Mouse (Mus musculus) embryonic facial prominence, embryonic 12.5 days (tissue): ENCODE measurements around the gene Stra6. TPM values are rescaled to one million over a fixed set of nuclear protein-coding genes. Genes with fewer than 3 reads are reported as not detected.

ENCODE experiments used
- ATAC-seq: fragments of 200-750 bp; cut with Nextera tagmentation; 2 replicates; pipeline ENCODE4 v1.8.0; 2017; ENCODE audit not compliant: insufficient number of reproducible peaks, insufficient read depth, low FRiP score, low TSS enrichment
- H3K27ac ChIP-seq: fragments of 300-500 bp; sonication (generic); 2 replicates; pipeline ENCODE4 v1.5.1; 2016; ENCODE audit warnings: mild to moderate bottlenecking
- H3K27me3 ChIP-seq: fragments of 300-500 bp; sonication (generic); 2 replicates; pipeline ENCODE4 v1.6.1; 2016; ENCODE audit warnings: mild to moderate bottlenecking, moderate library complexity
- H3K36me3 ChIP-seq: fragments of 300-500 bp; sonication (generic); 2 replicates; pipeline ENCODE4 v1.6.1; 2016; ENCODE audit warnings: mild to moderate bottlenecking
- H3K4me1 ChIP-seq: fragments of 300-500 bp; sonication (generic); 2 replicates; pipeline ENCODE4 v1.6.1; 2016
- H3K4me2 ChIP-seq: fragments of 300-500 bp; sonication (generic); replicated peaks from 2 replicates; pipeline ENCODE4 v1.6.1; 2016; ENCODE audit warnings: mild to moderate bottlenecking, moderate library complexity
- H3K4me3 ChIP-seq: fragments of 300-500 bp; sonication (generic); 2 replicates; pipeline ENCODE4 v1.5.1; 2016; ENCODE audit warnings: mild to moderate bottlenecking
- H3K9ac ChIP-seq: fragments of 300-500 bp; sonication (generic); 2 replicates; pipeline ENCODE4 v1.6.1; 2016; ENCODE audit warnings: mild to moderate bottlenecking, moderate library complexity
- H3K9me3 ChIP-seq: fragments of 300-500 bp; sonication (generic); 2 replicates; pipeline ENCODE4 v1.6.1; 2016; ENCODE audit warnings: mild to moderate bottlenecking, moderate library complexity
- WGBS: fragments of 180-500 bp; shearing (Covaris S2); methylation state at CpG from one replicate; pipeline ENCODE4 v1.1.7; 2016; 5-methylcytosine and 5-hydroxymethylcytosine counted together
- polyA plus RNA-seq: library from polyadenylated mRNA; unstranded; fragments of >200 nt; fragmentation: Nextera tagmentation; extraction: Ambion mirVana; gene quantifications from 2 replicates; pipeline ENCODE4 v1.2.1, GENCODE M21; 2016

Gene Stra6
- polyA plus RNA-seq, 1 experiment from 2014 or later, result 38.1 TPM

- Histone ChIP-seq H3K9me3 (no peaks in the 10 kb centered on the region), H3K9ac (no peak overlapping the region), H3K36me3 (no peaks in the 10 kb centered on the region), H3K4me2 (no peak overlapping the region), H3K4me1 (peaks cover 41% of the 10 kb centered on the region), H3K27me3 (0 out of 2 replicates have a peak, but pooled peaks cover 3% of the 10 kb centered on the region), H3K4me3 (no peak overlapping the region), H3K27ac (no peak overlapping the region)
- 75% methylated on average over 7 of the region's 7 CpGs for WGBS
- ATAC-seq, result no peak
Measured at GRCm38 (mm10) chr9:58049861-58050260, 13.7 kb upstream of the Stra6 start.

- WGBS, result 28% methylated on average over 5 of the region's 5 CpGs
- H3K36me3 ChIP-seq, result no peaks in the 10 kb centered on the region
- peaks cover 36% of the 10 kb centered on the region for H3K4me1 ChIP-seq
- no peak overlapping the region for H3K4me2 ChIP-seq
- H3K9ac ChIP-seq, result no peak overlapping the region
- no peak for ATAC-seq
- H3K9me3 ChIP-seq, result no peaks in the 10 kb centered on the region
- no peak overlapping the region for H3K27ac ChIP-seq
- H3K4me3 ChIP-seq, result no peak overlapping the region
- H3K27me3 ChIP-seq, result 0 out of 2 replicates have a peak, but pooled peaks cover 6% of the 10 kb centered on the region
Measured at GRCm38 (mm10) chr9:58051937-58052336, 11.7 kb upstream of the Stra6 start.

DNA sequence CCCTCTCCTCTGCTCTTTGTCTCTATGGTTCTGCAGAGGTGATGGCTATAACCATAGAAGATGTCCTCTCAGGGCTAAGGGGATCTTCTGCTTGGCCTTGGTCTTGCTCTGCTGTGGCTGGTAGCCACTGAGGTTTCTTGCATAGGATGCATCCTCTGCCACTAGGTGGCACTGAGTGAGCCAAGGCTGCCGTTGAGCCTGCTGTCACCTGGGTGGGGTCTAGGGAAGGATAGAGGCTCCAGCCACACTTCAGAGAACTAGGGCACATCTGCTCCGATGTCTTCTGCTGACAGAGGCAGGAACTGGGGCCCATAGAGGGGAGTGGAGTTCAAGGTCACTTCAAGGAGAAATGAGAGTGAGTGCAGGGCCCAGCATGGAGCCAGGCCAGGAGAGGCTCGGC is 10.5 kb upstream of the Stra6 start:
- H3K36me3 ChIP-seq, result no peaks in the 10 kb centered on the region
- H3K4me3 ChIP-seq, result no peak overlapping the region
- no peak for ATAC-seq
- no peak overlapping the region for H3K27ac ChIP-seq
- H3K9ac ChIP-seq, result no peak overlapping the region
- no peak overlapping the region for H3K4me2 ChIP-seq
- no peaks in the 10 kb centered on the region for H3K9me3 ChIP-seq
- H3K27me3 ChIP-seq, result 0 out of 2 replicates have a peak, but pooled peaks cover 6% of the 10 kb centered on the region
- peaks cover 34% of the 10 kb centered on the region for H3K4me1 ChIP-seq
- 16% methylated on average over 3 of the region's 3 CpGs for WGBS

GRCm38 (mm10) chr9:58053544-58053943 is 10.0 kb upstream of the Stra6 start:
- peaks cover 30% of the 10 kb centered on the region for H3K4me1 ChIP-seq
- H3K9me3 ChIP-seq, result no peaks in the 10 kb centered on the region
- H3K4me3 ChIP-seq, result no peak overlapping the region
- 0 out of 2 replicates have a peak, but pooled peaks cover 6% of the 10 kb centered on the region for H3K27me3 ChIP-seq
- 54% methylated on average over 3 of the region's 3 CpGs for WGBS
- H3K4me2 ChIP-seq, result no peak overlapping the region
- no peaks in the 10 kb centered on the region for H3K36me3 ChIP-seq
- H3K9ac ChIP-seq, result no peak overlapping the region
- H3K27ac ChIP-seq, result no peak overlapping the region
- no peak for ATAC-seq

GRCm38 (mm10) chr9:58054032-58054431 is 9.6 kb upstream of the Stra6 start:
- Histone ChIP-seq H3K4me3 (no peak overlapping the region), H3K9me3 (no peaks in the 10 kb centered on the region), H3K4me1 (peaks cover 25% of the 10 kb centered on the region; the same call in 1 of the 2 replicates), H3K27ac (no peak overlapping the region), H3K27me3 (0 out of 2 replicates have a peak, but pooled peaks cover 6% of the 10 kb centered on the region), H3K9ac (no peak overlapping the region), H3K36me3 (no peaks in the 10 kb centered on the region), H3K4me2 (no peak overlapping the region)
- WGBS, result 88% methylated on average over 1 of the region's 1 CpGs
- ATAC-seq, result no peak

DNA sequence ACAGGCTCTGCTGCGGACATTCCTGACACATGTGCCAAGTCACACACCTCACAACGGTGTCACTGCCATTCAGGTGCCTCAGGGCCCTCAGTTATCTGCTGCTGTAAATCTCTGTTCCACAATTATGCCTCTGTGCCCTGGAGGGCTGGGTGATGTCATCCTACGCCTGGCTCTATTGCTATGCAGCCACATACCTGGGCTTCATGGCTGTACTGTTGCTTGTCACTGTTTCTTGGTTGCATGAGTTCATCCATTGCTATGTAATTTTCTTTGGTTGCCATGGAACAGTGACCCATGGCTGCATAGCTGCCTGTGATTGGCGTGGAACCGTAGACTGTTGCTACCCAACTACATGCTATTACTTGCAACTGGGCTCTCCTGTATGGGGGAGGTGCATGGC is 7.9 kb upstream of the Stra6 start:
- Histone ChIP-seq H3K4me2 (no peak overlapping the region), H3K9ac (no peak overlapping the region), H3K4me3 (no peak overlapping the region), H3K9me3 (no peaks in the 10 kb centered on the region), H3K36me3 (no peaks in the 10 kb centered on the region), H3K4me1 (peaks cover 27% of the 10 kb centered on the region), H3K27me3 (0 out of 2 replicates have a peak, but pooled peaks cover 3% of the 10 kb centered on the region), H3K27ac (no peak overlapping the region)
- ATAC-seq, result no peak
- 71% methylated on average over 5 of the region's 5 CpGs for WGBS

GRCm38 (mm10) chr9:58059920-58060319 is 3.7 kb upstream of the Stra6 start:
- H3K4me2 ChIP-seq, result no peak overlapping the region
- WGBS, result 27% methylated on average over 1 of the region's 1 CpGs
- no peak for ATAC-seq
- no peak overlapping the region for H3K27ac ChIP-seq
- H3K4me1 ChIP-seq, result peaks cover 24% of the 10 kb centered on the region
- H3K27me3 ChIP-seq, result peaks cover 7% of the 10 kb centered on the region; the same call in 1 of the 2 replicates
- H3K36me3 ChIP-seq, result no peaks in the 10 kb centered on the region
- no peaks in the 10 kb centered on the region for H3K9me3 ChIP-seq
- H3K9ac ChIP-seq, result no peak overlapping the region
- no peak overlapping the region for H3K4me3 ChIP-seq

DNA sequence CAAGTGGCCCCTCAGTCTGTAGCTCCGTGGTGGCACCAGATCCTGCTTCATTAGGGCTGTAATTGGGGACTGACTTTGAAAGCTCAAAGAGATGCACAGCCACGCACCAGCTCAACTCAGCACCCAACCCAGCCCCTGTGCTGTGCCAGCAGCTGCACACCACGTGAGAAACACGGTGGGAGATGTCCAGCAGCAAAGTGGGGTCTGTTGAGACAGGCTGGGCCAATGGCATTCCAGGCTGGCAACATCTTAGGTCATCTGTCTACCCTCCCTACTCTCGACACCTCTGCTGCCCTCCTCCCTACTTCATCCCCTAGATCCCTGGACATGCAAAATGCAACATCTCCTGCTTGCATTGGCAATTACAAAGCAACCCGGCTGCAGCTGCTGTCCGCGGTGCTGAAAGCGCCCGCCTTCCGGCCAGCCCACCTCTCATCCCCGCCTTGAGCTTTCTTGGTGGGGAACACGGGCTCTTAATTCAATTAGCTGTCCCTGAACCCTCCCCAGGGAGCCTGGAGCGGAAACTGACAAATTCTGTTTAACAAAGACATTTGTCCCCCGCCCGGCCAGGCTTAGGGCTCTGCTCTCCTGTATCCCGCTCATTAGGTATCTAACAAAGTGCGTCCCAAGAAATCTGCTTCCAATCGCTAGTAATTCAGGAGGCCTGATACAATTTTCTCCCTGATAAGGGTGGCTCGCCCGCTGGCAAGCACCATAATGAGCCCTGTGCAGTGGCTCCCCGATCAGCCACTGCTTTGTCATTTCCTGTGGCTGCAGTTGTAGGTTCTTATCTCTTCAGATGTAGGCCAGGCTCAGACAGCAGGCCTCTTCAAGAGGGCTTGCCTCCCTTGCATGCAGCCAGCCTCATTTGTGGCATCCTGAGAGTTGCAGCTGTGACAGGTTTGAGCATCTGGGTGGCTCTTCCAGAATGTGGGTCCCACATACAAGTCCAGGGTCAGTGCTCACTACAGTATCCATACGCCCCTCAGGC is 2.6 kb upstream of the Stra6 start:
- H3K36me3 ChIP-seq, result no peaks in the 10 kb centered on the region
- H3K27ac ChIP-seq, result no peak overlapping the region
- peaks cover 26% of the 10 kb centered on the region for H3K4me1 ChIP-seq
- peaks cover 3% of the 10 kb centered on the region; the same call in 1 of the 2 replicates for H3K27me3 ChIP-seq
- H3K4me2 ChIP-seq, result no peak overlapping the region
- WGBS, result 8% methylated on average over 23 of the region's 23 CpGs
- no peak overlapping the region for H3K4me3 ChIP-seq
- no peaks in the 10 kb centered on the region for H3K9me3 ChIP-seq
- no peak overlapping the region for H3K9ac ChIP-seq
- ATAC-seq, result no peak

DNA sequence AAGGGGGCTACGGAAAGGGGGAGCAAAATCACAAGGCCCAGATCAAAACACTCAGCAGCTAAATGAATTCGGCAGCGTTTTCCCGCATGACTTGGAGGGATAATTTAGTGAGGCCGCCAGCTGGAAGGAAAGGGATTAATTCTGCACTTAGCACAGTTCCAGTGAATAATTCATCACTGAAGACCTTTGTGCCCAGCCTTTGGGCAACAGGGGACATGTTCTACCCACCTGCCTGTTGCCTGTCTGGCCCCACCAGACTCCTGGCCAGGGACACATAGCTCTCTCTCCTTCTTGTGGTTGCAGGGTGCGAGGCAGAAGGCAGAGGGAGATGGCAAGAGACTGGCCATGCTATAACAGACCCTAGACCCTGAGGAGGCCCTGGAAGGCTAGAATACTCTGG is 1.9 kb downstream of the Stra6 start:
- Histone ChIP-seq H3K27me3 (peaks cover 3% of the 10 kb centered on the region; the same call in 1 of the 2 replicates), H3K4me1 (peaks cover 33% of the 10 kb centered on the region), H3K27ac (peak overlapping the region; percentile 64; the same call in 1 of the 2 replicates)

DNA sequence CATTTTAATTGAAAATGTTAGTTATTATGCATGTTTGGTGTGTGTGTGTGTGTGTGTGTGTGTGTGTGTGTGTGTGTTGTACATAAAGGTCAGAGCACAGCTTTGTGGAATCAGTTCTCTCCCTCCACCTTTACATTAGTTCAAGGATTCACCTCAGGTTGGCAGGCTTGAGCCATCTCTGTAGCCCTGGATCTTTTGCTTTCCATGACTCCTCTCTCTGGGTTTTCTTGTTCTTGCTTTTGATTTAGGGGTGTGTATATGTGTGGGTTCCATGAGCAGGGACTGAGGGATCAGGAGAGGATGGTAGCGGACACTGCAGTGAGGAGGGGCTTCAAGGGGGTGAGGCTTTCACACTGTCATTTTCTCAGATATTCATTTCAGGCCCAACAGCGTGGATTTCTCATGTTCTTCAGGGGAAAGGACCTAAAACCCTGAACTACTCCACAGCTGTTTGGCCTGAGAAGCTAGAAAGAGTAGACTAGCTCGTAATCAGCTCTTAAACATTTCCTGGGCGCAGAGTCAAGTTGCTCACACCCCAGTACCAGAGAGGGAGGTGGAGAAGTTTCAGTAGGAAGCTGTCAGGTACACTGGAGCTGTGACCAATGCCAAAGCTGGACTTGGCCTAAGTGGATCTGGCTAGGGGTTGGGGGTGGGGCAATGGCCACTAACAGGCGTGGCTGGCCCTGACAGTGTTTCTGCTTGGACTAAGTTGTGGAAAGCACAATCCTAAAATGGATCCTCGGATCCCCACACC is 2.6 kb downstream of the Stra6 start:
- Histone ChIP-seq H3K9me3 (no peaks in the 10 kb centered on the region), H3K4me3 (no peak overlapping the region), H3K9ac (no peak overlapping the region), H3K4me1 (peaks cover 30% of the 10 kb centered on the region), H3K36me3 (no peaks in the 10 kb centered on the region), H3K27ac (0 out of 2 replicates have a peak overlapping the region, but pooled peaks have one; percentile 64), H3K27me3 (peaks cover 3% of the 10 kb centered on the region; the same call in 1 of the 2 replicates), H3K4me2 (no peak overlapping the region)
- 79% methylated on average over 6 of the region's 6 CpGs for WGBS
- no peak for ATAC-seq

More for the DNA sequence above, 1.9 kb downstream of the Stra6 start:
- Histone ChIP-seq H3K9ac (no peak overlapping the region), H3K4me2 (no peak overlapping the region), H3K36me3 (no peaks in the 10 kb centered on the region), H3K9me3 (no peaks in the 10 kb centered on the region), H3K4me3 (no peak overlapping the region)
- no peak for ATAC-seq
- 28% methylated on average over 6 of the region's 6 CpGs for WGBS

- Histone ChIP-seq H3K9ac (no peak overlapping the region), H3K27me3 (peaks cover 3% of the 10 kb centered on the region; the same call in 1 of the 2 replicates), H3K4me2 (no peak overlapping the region), H3K4me3 (no peak overlapping the region), H3K4me1 (peaks cover 28% of the 10 kb centered on the region), H3K9me3 (no peaks in the 10 kb centered on the region), H3K36me3 (no peaks in the 10 kb centered on the region), H3K27ac (no peak overlapping the region)
- WGBS, result 74% methylated on average over 6 of the region's 6 CpGs
- no peak for ATAC-seq
Measured at GRCm38 (mm10) chr9:58066731-58067095, 3.1 kb downstream of the Stra6 start.
